Mouse (Mus musculus) ovary, postnatal 36 days (tissue): ENCODE measurements around the gene Otop3.
"Not testable (repeated sequence)": the region's sequence is repeated elsewhere in the genome, so short reads cannot be mapped to it uniquely, and the experiment has no call there.

Experiments
- DNase-seq: peaks from one replicate; pipeline ENCODE4 v3.0.0; 2022; ENCODE audit warnings: low spot score, mixed read lengths

Gene Otop3

GRCm38 (mm10) chr11:115366039-115366705 is 31.6 kb downstream of the Otop3 start:
- DNase-seq = no peak

GRCm38 (mm10) chr11:115366706-115367394 is 32.3 kb downstream of the Otop3 start:
- no peak for DNase-seq

- DNase-seq = peak; percentile 82
These were observed 32.9 kb downstream of the Otop3 start, which contains the start of gene Hid1 for GRCm38 (mm10) chr11:115367395-115367944. Hid1 (minus strand) TSS chr11:115367756.

- DNase-seq = no peak
These were observed 35.8 kb downstream of the Otop3 start for GRCm38 (mm10) chr11:115370368-115370767.

GRCm38 (mm10) chr11:115371354-115371753 is 36.8 kb downstream of the Otop3 start:
- DNase-seq = no peak

GRCm38 (mm10) chr11:115372015-115372414 is 37.5 kb downstream of the Otop3 start:
- DNase-seq = no peak

- no peak for DNase-seq
These were observed 38.2 kb downstream of the Otop3 start for GRCm38 (mm10) chr11:115372737-115373136.

- DNase-seq = peak; percentile 68
These were observed 39.5 kb downstream of the Otop3 start for GRCm38 (mm10) chr11:115373805-115374694.

- no peak for DNase-seq
These were observed 40.3 kb downstream of the Otop3 start for GRCm38 (mm10) chr11:115374695-115375425.

GRCm38 (mm10) chr11:115376722-115377121 is 42.2 kb downstream of the Otop3 start:
- no peak for DNase-seq

GRCm38 (mm10) chr11:115377254-115377653 is 42.7 kb downstream of the Otop3 start:
- no peak for DNase-seq

- DNase-seq = no peak
These were observed 43.3 kb downstream of the Otop3 start for GRCm38 (mm10) chr11:115377854-115378253.

- DNase-seq = no peak
These were observed 46.7 kb downstream of the Otop3 start for GRCm38 (mm10) chr11:115381276-115381675.

GRCm38 (mm10) chr11:115381743-115382539 is 47.4 kb downstream of the Otop3 start, which contains the start of gene Cdr2l:
Cdr2l (plus strand) TSS chr11:115381916.
- peak; percentile 91 for DNase-seq

GRCm38 (mm10) chr11:115382891-115383290 is 48.4 kb downstream of the Otop3 start:
- DNase-seq = no peak

GRCm38 (mm10) chr11:115383701-115384474 is 49.4 kb downstream of the Otop3 start:
- DNase-seq = peak; percentile 48

- DNase-seq = no peak
These were observed 50.1 kb downstream of the Otop3 start for GRCm38 (mm10) chr11:115384587-115384986.

- DNase-seq = not testable (repeated sequence)
These were observed 52.3 kb downstream of the Otop3 start for GRCm38 (mm10) chr11:115386859-115387258.

GRCm38 (mm10) chr11:115391358-115391757 is 56.8 kb downstream of the Otop3 start:
- DNase-seq = no peak
